Mouse (Mus musculus): Measurements from ENCODE around the gene Tra2b. TPM values are rescaled to one million over a fixed set of nuclear protein-coding genes. Genes with fewer than 3 reads are reported as not detected.

Tra2b gene
- 503 TPM for total RNA-seq (2023)

DNA sequence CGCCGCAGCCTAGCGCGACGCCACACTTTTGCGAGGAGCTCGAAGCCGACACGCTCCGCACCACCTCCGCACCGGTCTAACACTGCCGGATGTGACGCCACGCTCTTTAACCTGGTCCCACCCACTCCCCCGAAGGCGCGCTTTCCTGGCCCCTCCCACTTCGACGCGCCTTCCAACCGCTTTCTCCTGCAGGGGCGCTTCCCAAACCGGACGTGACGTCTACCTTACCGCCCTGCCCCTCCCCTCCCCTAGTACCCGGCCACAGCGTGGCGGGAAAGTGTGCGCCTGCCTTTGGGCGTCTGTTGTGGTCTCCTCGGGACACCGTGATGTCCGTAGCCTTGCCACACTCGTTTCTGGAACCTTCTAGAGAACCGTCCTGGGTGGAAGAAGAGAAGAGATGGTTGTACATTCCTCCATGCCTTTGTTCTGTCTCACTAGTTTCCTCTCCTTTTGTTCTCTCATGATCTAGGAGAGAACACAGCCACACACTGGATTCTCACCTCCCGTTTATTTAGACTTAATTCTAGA lies at the start of gene Tra2b:
Gene Tra2b (minus strand): TSS at position 157 of the 528 bp plus-strand sequence.

Other genes starting within 250 kb of the Tra2b start
- 0.62 TPM for gene Igf2bp2, start 102.7 kb downstream of the Tra2b start, total RNA-seq (2023)
- gene Etv5, start 173.7 kb upstream of the Tra2b start, total RNA-seq (2023), result 2.3 TPM